Mouse (Mus musculus) hindbrain, embryonic 10.5 days (tissue): ENCODE data around the gene Donson. TPM values are rescaled to one million over a fixed set of nuclear protein-coding genes. Genes with fewer than 3 reads are reported as not detected.

Experiments
- DNase-seq: peaks from one replicate; pipeline ENCODE4 v3.0.0-alpha.2; 2017; ENCODE audit warnings: low spot score
- H3K27ac ChIP-seq: fragments of 300-500 bp; sonication (generic); 2 replicates; pipeline ENCODE4 v1.5.1; 2016; ENCODE audit warnings: mild to moderate bottlenecking, moderate library complexity
- H3K27me3 ChIP-seq: fragments of 300-500 bp; sonication (generic); 2 replicates; pipeline ENCODE4 v1.6.1; 2016; ENCODE audit warnings: mild to moderate bottlenecking; ENCODE audit not compliant: poor library complexity, insufficient read depth, severe bottlenecking
- H3K36me3 ChIP-seq: fragments of 300-500 bp; sonication (generic); 2 replicates; pipeline ENCODE4 v1.6.1; 2016; ENCODE audit warnings: mild to moderate bottlenecking, moderate library complexity
- H3K4me1 ChIP-seq: fragments of 300-500 bp; sonication (generic); replicated peaks from 2 replicates; pipeline ENCODE4 v1.6.1; 2016; ENCODE audit warnings: mild to moderate bottlenecking
- H3K4me3 ChIP-seq: fragments of 300-500 bp; sonication (generic); 2 replicates; pipeline ENCODE4 v1.5.1; 2016; ENCODE audit warnings: mild to moderate bottlenecking, moderate library complexity
- H3K9me3 ChIP-seq: fragments of 300-500 bp; sonication (generic); 2 replicates; pipeline ENCODE4 v1.6.1; 2016; ENCODE audit warnings: mild to moderate bottlenecking, moderate library complexity
- WGBS: fragments of 180-500 bp; shearing (Covaris S2); methylation state at CpG from one replicate; pipeline ENCODE4 v1.1.7; 2016; 5-methylcytosine and 5-hydroxymethylcytosine counted together
- polyA plus RNA-seq: library from polyadenylated mRNA; unstranded; fragments of >200 nt; fragmentation: Nextera tagmentation; extraction: Ambion mirVana; gene quantifications from 2 replicates; pipeline ENCODE4 v1.2.1, GENCODE M21; 2016

Donson gene
- polyA plus RNA-seq = 32.9 and 34.6 TPM in 2 replicates

DNA sequence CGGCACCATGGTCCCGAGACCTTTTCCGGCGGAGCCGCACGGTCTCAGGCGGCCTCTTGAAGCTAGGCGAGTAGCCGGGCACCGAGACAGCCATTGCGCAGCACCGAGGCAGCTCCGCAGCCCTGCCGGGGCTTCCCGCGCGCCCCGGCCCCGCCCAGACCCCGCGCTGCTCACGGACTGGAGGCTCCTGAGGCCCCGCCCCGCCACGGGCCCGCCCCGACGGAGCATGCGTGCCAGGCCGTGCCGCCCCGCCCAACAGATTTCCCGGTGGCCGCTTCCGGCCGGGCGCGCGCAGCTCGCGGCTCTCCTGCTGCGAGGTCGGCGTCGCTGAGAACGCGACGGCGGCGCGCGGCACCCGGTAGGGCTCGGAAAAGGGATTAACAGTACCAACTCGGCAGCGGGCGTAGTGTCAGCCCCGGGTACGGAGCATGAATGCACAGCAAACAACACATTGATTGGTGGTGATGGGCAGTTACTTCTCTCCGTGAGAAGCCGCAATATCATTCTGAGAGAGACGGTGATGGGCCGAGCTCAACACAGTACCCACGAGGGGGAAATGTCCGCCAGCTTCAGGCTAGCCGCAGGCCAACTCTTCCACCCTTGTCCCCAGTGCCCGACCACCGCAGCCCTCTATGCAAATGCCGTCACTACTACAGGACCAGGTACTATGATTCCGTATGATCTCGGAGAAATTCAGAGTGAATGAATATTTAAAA lies at the start of gene Donson:
TSS of gene Donson (minus strand) at position 152 of the 716 bp plus-strand sequence.
- under 1% methylated on average over 71 of the region's 71 CpGs for WGBS
- peaks cover 33% of the 10 kb centered on the region for H3K36me3 ChIP-seq
- H3K4me3 ChIP-seq = peak within 1 kb of the TSS; percentile 88

DNA sequence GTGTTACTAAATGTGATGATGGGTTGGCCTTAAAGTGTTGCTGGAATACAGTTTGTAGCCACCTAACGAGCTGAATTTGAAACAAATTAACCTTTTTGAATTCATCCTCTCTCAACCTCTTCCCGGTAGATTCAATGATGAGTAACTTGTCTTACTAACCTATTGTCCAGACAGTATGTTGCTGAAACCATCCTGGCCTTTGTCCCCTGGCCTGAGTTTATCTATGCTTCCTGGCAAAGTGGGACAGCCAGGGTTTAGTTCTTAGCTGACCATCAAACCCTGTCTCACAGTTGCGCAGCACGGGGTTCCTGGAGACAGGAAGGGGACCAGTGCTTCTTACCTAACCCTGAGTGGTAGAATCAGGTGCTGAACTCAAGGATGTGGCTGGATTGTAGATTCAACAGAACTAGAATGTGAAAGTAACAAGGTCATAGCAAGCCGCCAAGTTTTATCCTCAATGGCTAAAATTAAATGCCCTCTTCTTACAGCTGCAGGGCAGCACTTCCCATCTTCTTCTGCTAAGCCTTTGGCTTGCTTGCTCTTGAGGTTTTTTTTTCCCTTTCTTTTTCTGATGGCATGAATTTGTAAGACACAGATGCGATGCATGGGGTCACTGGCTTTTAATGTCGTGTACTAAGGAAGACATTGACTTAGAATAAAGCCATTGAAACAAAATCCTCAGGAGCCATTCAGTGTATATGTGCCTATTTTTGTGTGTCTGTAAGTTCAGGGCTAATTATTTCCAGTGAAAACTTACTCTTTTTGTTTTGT lies 47.7 kb upstream of the Donson start:
- Histone ChIP-seq H3K9me3 (no peaks in the 10 kb centered on the region), H3K27me3 (no peaks in the 10 kb centered on the region), H3K36me3 (peaks cover 10% of the 10 kb centered on the region), H3K4me1 (peaks cover 74% of the 10 kb centered on the region), H3K27ac (no peak overlapping the region), H3K4me3 (no peak overlapping the region)
- DNase-seq = no peak
- WGBS = 82% methylated on average over 7 of the region's 7 CpGs

More for the DNA sequence above, at the start of gene Donson:
- Histone ChIP-seq H3K9me3 (no peaks in the 10 kb centered on the region), H3K4me1 (peaks cover 33% of the 10 kb centered on the region), H3K27ac (peak within 1 kb of the TSS; percentile 95), H3K27me3 (no peaks in the 10 kb centered on the region)
- DNase-seq = peak; percentile 94

DNA sequence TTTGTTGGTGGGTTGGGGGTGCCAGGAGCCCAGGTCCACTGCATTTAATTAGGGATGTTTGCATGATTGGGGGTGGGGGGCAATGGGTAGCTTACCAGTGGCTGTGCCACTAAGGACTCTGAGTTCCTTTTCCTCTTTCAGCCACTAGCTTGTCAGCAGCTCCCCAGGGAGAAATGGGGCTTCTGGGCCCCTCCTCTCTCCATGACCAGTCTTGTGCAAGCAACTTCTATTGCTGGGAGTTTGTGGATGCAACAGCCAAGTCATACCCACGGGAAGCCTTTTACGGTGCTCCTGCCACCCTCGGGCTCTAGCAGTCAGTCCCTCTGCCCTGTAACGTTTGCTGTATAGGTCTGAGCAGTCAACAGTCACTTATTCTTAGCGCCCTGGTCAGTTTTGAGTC lies 46.2 kb upstream of the Donson start:
- Histone ChIP-seq H3K4me1 (peaks cover 67% of the 10 kb centered on the region), H3K27ac (peak overlapping the region; percentile 19; the same call in 1 of the 2 replicates), H3K36me3 (no peaks in the 10 kb centered on the region), H3K4me3 (no peak overlapping the region), H3K9me3 (no peaks in the 10 kb centered on the region), H3K27me3 (no peaks in the 10 kb centered on the region)
- WGBS = 69% methylated on average over 5 of the region's 5 CpGs
- no peak for DNase-seq

DNA sequence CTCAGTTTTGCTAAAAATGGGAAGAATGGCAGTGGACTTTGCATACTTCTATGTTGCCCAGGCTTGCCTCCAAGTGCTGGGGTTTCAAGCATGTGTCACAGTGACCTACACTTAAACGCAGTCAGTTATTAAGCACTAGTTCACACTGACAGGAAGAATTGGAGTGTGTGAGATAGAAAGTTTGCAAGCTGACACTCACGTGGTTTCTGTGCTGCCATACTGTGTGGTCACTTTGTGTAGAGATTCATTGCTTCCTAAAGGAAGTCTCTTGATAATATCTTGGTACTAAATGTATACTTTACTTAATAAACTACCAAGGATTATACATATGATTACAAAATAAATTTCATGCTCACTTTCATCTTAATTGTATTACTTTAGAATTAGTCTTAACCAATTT lies 44.2 kb upstream of the Donson start:
- no peaks in the 10 kb centered on the region for H3K36me3 ChIP-seq
- WGBS = 80% methylated on average over 2 of the region's 2 CpGs
- no peak for DNase-seq
- H3K4me3 ChIP-seq = no peak overlapping the region
- no peaks in the 10 kb centered on the region for H3K27me3 ChIP-seq
- no peak overlapping the region for H3K27ac ChIP-seq
- H3K9me3 ChIP-seq = no peaks in the 10 kb centered on the region
- H3K4me1 ChIP-seq = peaks cover 62% of the 10 kb centered on the region

- no peaks in the 10 kb centered on the region for H3K9me3 ChIP-seq
- H3K4me1 ChIP-seq = peaks cover 49% of the 10 kb centered on the region
- DNase-seq = peak; percentile 21
- H3K27me3 ChIP-seq = no peaks in the 10 kb centered on the region
- peak overlapping the region; percentile 95 for H3K4me3 ChIP-seq
- 0 out of 2 replicates have a peak, but pooled peaks cover 3% of the 10 kb centered on the region for H3K36me3 ChIP-seq
- WGBS = under 1% methylated on average over 11 of the region's 11 CpGs
- peak overlapping the region; percentile 97 for H3K27ac ChIP-seq
Observed at GRCm38 (mm10) chr16:91730446-91730845, 41.9 kb upstream of the Donson start.

GRCm38 (mm10) chr16:91729821-91730441 lies 41.4 kb upstream of the Donson start:
- peak overlapping the region; percentile 95 for H3K4me3 ChIP-seq
- peak; percentile 71 for DNase-seq
- under 1% methylated on average over 44 of the region's 44 CpGs for WGBS

GRCm38 (mm10) chr16:91729066-91729482 lies 40.5 kb upstream of the Donson start, which contains the start of gene Itsn1:
Itsn1 (plus strand) TSS chr16:91729281.
- no peaks in the 10 kb centered on the region for H3K9me3 ChIP-seq
- WGBS = under 1% methylated on average over 33 of the region's 33 CpGs

More at GRCm38 (mm10) chr16:91729821-91730441, 41.4 kb upstream of the Donson start:
- H3K27ac ChIP-seq = peak overlapping the region; percentile 97
- no peaks in the 10 kb centered on the region for H3K27me3 ChIP-seq
- H3K36me3 ChIP-seq = peaks cover 4% of the 10 kb centered on the region; the same call in 1 of the 2 replicates
- peaks cover 44% of the 10 kb centered on the region for H3K4me1 ChIP-seq
- no peaks in the 10 kb centered on the region for H3K9me3 ChIP-seq

GRCm38 (mm10) chr16:91728123-91729065 lies 39.8 kb upstream of the Donson start, which contains the start of gene Cryzl1:
Cryzl1 (minus strand) TSS chr16:91728975.
- peak; percentile 97 for DNase-seq
- Histone ChIP-seq H3K36me3 (peaks cover 13% of the 10 kb centered on the region), H3K27me3 (no peaks in the 10 kb centered on the region), H3K27ac (peak within 1 kb of the TSS; percentile 97), H3K4me3 (peak within 1 kb of the TSS; percentile 95), H3K4me1 (peaks cover 33% of the 10 kb centered on the region), H3K9me3 (no peaks in the 10 kb centered on the region)
- WGBS = 2% methylated on average over 46 of the region's 46 CpGs

More at GRCm38 (mm10) chr16:91729066-91729482, 40.5 kb upstream of the Donson start, which contains the start of gene Itsn1:
- Histone ChIP-seq H3K4me3 (peak within 1 kb of the TSS; percentile 95), H3K36me3 (peaks cover 12% of the 10 kb centered on the region), H3K4me1 (peaks cover 35% of the 10 kb centered on the region), H3K27me3 (no peaks in the 10 kb centered on the region), H3K27ac (peak within 1 kb of the TSS; percentile 97)
- peak; percentile 98 for DNase-seq

DNA sequence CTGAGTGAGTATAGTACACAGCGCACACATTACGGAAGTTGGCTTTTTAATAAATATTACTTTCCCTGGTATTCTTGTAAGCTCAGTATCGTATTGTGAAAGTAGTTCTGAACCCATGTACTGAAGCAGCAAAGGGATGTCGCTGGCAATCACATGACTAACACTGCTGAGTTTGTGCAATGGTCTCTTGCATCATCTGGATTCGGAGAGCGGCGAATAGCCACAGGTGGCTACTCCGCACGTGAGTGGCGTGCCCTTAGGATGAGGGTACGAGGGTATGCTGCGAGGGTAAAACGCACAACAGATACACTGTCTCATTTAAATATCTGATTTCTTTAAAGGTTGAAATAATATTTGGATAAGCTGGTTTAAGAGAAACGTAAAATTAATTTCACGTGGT lies 38.9 kb upstream of the Donson start:
- DNase-seq = no peak
- Histone ChIP-seq H3K4me3 (peak overlapping the region; percentile 95), H3K36me3 (peaks cover 14% of the 10 kb centered on the region), H3K4me1 (peaks cover 34% of the 10 kb centered on the region), H3K9me3 (no peaks in the 10 kb centered on the region), H3K27ac (peak overlapping the region; percentile 8; the same call in 1 of the 2 replicates), H3K27me3 (no peaks in the 10 kb centered on the region)
- WGBS = 91% methylated on average over 15 of the region's 15 CpGs

GRCm38 (mm10) chr16:91724247-91724646 lies 35.7 kb upstream of the Donson start:
- Histone ChIP-seq H3K4me3 (no peak overlapping the region), H3K4me1 (peaks cover 15% of the 10 kb centered on the region), H3K27me3 (no peaks in the 10 kb centered on the region), H3K27ac (no peak overlapping the region), H3K36me3 (peaks cover 40% of the 10 kb centered on the region), H3K9me3 (no peaks in the 10 kb centered on the region)
- peak; percentile 55 for DNase-seq
- 34% methylated on average over 3 of the region's 3 CpGs for WGBS

DNA sequence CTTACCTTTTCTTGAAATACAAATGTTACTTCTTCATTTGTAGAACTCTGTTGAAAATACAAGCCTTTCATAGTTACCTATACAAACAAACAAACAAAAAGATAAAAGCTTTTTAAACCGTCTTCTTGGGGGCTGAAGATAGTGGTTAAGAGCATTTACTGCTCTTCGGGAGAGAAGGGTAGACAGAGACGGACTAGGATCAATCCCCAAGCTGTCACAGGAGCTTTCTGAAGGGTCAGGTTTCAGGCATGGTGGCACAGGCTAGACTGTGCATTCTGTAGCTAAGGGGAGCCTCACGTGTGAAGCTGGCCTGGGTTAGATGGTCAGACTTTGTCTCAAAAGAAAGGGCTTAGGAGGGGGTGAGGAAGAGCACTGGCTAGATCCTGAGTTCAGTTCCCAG lies 28.8 kb upstream of the Donson start:
- Histone ChIP-seq H3K36me3 (peaks cover 84% of the 10 kb centered on the region), H3K27me3 (no peaks in the 10 kb centered on the region), H3K27ac (no peak overlapping the region), H3K4me3 (no peak overlapping the region), H3K4me1 (0 out of 2 replicates have a peak, but pooled peaks cover under 1% of the 10 kb centered on the region), H3K9me3 (no peaks in the 10 kb centered on the region)
- WGBS = 86% methylated on average over 4 of the region's 4 CpGs
- DNase-seq = no peak
